Mouse (Mus musculus): ENCODE results near the gene Thsd7a. TPM values are rescaled to one million over a fixed set of nuclear protein-coding genes. Genes with fewer than 3 reads are reported as not detected.

Thsd7a gene
- polyA plus RNA-seq, 1 experiment from 2014 or later: 5.1 TPM

DNA sequence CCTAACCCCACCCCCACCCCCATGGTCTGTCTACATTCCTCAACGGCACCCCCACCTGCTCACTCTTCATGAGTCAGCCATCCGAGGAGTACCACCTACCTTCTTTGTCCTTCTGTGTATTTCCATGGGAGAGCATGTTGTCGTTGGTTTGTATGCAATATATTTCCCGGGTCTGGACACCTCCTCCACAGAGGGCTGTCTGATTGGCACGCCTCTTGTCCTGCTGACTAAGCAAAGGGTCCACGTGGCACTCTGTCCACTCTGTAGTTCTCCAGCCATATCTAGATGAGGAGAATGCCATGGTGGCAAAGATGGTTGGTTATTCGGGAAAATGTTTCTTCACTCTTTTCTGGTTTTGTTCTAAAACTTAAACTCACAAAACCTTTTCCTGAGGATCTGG, 248.3 kb downstream of the Thsd7a start:
- Histone ChIP-seq H3K4me1 (ENCODE audit: control insufficient read depth, insufficient read depth, low read length) (no peaks in the 10 kb centered on the region), H3K9ac (ENCODE audit: low read depth, low read length) (no peak overlapping the region), H3K27ac (ENCODE audit: low read depth, low read length) (no peak overlapping the region), H3K9me3 (ENCODE audit: control insufficient read depth, low read length) (no peaks in the 10 kb centered on the region), H3K4me3 (ENCODE audit: low read length) (no peak overlapping the region), H3K36me3 (ENCODE audit: control insufficient read depth, insufficient read depth, low read length) (no peaks in the 10 kb centered on the region), H3K4me2 (replicated peaks; ENCODE audit: low read depth, low read length) (no peak overlapping the region), H3K27me3 (ENCODE audit: control insufficient read depth, insufficient read depth, low read length) (no peaks in the 10 kb centered on the region)
- ATAC-seq (ENCODE audit: low FRiP score, low TSS enrichment): no peak
- WGBS: 81% methylated on average over 7 of the region's 7 CpGs

DNA sequence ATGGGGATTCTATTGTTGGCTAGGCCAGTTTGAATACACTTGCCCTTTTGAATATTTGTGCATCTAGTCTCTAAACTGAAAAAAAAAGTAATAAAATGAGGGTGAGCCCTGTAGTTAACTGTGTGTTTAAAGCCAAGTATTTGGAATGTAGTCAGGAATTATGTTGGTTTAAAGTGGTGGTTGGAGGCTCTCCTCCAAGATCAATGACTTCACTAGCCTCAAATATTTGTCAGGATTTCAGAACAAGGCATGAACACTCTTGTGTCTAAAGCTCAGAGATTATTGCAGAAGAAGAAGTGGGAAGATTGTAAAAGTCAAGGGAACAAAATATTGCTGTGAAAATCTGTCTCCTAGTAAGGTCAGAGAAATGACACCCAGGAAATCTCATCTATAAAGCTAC, 249.3 kb downstream of the Thsd7a start:
- Histone ChIP-seq H3K36me3 (ENCODE audit: control insufficient read depth, insufficient read depth, low read length) (no peaks in the 10 kb centered on the region), H3K27me3 (ENCODE audit: control insufficient read depth, insufficient read depth, low read length) (no peaks in the 10 kb centered on the region), H3K4me2 (replicated peaks; ENCODE audit: low read depth, low read length) (no peak overlapping the region), H3K9me3 (ENCODE audit: control insufficient read depth, low read length) (no peaks in the 10 kb centered on the region), H3K4me1 (ENCODE audit: control insufficient read depth, insufficient read depth, low read length) (no peaks in the 10 kb centered on the region), H3K4me3 (ENCODE audit: low read length) (no peak overlapping the region), H3K9ac (ENCODE audit: low read depth, low read length) (no peak overlapping the region), H3K27ac (ENCODE audit: low read depth, low read length) (no peak overlapping the region)
- ATAC-seq (ENCODE audit: low FRiP score, low TSS enrichment): no peak

- Histone ChIP-seq H3K4me2 (replicated peaks; ENCODE audit: low read depth, low read length) (no peak overlapping the region), H3K27ac (ENCODE audit: low read depth, low read length) (no peak overlapping the region), H3K36me3 (ENCODE audit: control insufficient read depth, insufficient read depth, low read length) (no peaks in the 10 kb centered on the region), H3K4me1 (ENCODE audit: control insufficient read depth, insufficient read depth, low read length) (no peaks in the 10 kb centered on the region), H3K27me3 (ENCODE audit: control insufficient read depth, insufficient read depth, low read length) (no peaks in the 10 kb centered on the region), H3K9ac (ENCODE audit: low read depth, low read length) (no peak overlapping the region), H3K4me3 (ENCODE audit: low read length) (no peak overlapping the region), H3K9me3 (ENCODE audit: control insufficient read depth, low read length) (no peaks in the 10 kb centered on the region)
- WGBS: 83% methylated on average over 1 of the region's 1 CpGs
- no peak for ATAC-seq (ENCODE audit: low FRiP score, low TSS enrichment)
Observed at GRCm38 (mm10) chr6:12493571-12493970, 255.6 kb downstream of the Thsd7a start.

- Histone ChIP-seq H3K36me3 (ENCODE audit: control insufficient read depth, insufficient read depth, low read length) (no peaks in the 10 kb centered on the region), H3K9me3 (ENCODE audit: control insufficient read depth, low read length) (no peaks in the 10 kb centered on the region), H3K27me3 (ENCODE audit: control insufficient read depth, insufficient read depth, low read length) (no peaks in the 10 kb centered on the region), H3K4me3 (ENCODE audit: low read length) (no peak overlapping the region), H3K4me2 (replicated peaks; ENCODE audit: low read depth, low read length) (no peak overlapping the region), H3K4me1 (ENCODE audit: control insufficient read depth, insufficient read depth, low read length) (no peaks in the 10 kb centered on the region), H3K27ac (ENCODE audit: low read depth, low read length) (no peak overlapping the region), H3K9ac (ENCODE audit: low read depth, low read length) (no peak overlapping the region)
- WGBS: 68% methylated on average over 1 of the region's 1 CpGs
- no peak for ATAC-seq (ENCODE audit: low FRiP score, low TSS enrichment)
Observed at GRCm38 (mm10) chr6:12488882-12489281, 260.3 kb downstream of the Thsd7a start.

DNA sequence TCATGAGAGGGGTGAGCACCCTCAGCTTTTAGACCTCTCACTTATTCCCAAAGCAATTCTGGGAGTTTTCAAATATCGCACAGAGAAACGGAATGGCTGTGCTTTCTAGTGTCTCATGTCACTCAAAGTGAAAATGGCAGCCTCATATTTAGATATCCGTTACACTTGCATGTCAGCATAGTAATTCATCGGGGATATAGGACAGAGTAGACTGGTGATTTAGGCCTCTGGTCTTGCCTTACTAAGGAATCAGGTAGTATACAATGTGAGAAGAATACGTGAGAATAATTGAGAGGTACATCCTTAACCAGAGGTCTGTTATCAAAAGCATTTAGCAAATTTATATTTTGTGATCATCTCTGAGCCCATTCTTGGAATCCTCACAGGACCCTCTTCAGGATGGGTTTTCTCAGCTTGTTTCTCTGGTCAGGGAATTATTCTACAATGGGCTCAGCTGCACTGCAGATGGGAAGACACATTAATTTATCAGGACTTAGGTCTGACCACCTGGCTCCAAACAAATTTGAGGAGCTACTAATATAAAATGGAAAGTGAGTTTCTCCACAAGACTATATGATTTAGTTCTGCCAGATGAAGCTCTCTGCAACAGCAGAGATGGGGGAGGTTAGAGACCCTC, 267.6 kb downstream of the Thsd7a start:
- ATAC-seq (ENCODE audit: low FRiP score, low TSS enrichment): no peak
- no peak overlapping the region for H3K27ac ChIP-seq (ENCODE audit: low read depth, low read length)
- 90% methylated on average over 5 of the region's 5 CpGs for WGBS

DNA sequence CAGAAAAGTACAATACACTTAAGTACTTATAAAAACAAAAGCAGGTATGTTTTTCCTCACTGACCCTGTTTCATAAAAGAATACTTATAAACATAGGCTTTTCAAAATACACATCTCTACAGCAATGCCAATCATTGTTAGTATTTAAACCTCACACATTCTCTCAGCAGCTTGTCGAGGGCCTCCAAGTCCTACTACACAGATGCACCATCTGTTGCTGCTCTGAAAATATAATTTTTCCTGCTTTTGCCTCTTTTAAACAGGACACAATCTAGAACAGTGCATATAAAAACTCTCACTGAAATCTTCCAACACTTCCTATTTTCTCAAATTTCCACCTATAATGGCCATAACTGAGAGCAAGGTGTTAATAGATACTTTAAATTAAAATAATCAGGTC, 270.9 kb downstream of the Thsd7a start:
- WGBS: 74% methylated on average over 1 of the region's 1 CpGs
- Histone ChIP-seq H3K36me3 (ENCODE audit: control insufficient read depth, insufficient read depth, low read length) (no peaks in the 10 kb centered on the region), H3K9me3 (ENCODE audit: control insufficient read depth, low read length) (no peaks in the 10 kb centered on the region), H3K27me3 (ENCODE audit: control insufficient read depth, insufficient read depth, low read length) (no peaks in the 10 kb centered on the region), H3K9ac (ENCODE audit: low read depth, low read length) (no peak overlapping the region), H3K4me3 (ENCODE audit: low read length) (no peak overlapping the region), H3K4me2 (replicated peaks; ENCODE audit: low read depth, low read length) (no peak overlapping the region), H3K4me1 (ENCODE audit: control insufficient read depth, insufficient read depth, low read length) (no peaks in the 10 kb centered on the region), H3K27ac (ENCODE audit: low read depth, low read length) (no peak overlapping the region)
- no peak for ATAC-seq (ENCODE audit: low FRiP score, low TSS enrichment)

More for the DNA sequence above, 267.6 kb downstream of the Thsd7a start:
- Histone ChIP-seq H3K9me3 (ENCODE audit: control insufficient read depth, low read length) (no peaks in the 10 kb centered on the region), H3K4me3 (ENCODE audit: low read length) (no peak overlapping the region), H3K4me2 (replicated peaks; ENCODE audit: low read depth, low read length) (no peak overlapping the region), H3K27me3 (ENCODE audit: control insufficient read depth, insufficient read depth, low read length) (no peaks in the 10 kb centered on the region), H3K9ac (ENCODE audit: low read depth, low read length) (no peak overlapping the region), H3K36me3 (ENCODE audit: control insufficient read depth, insufficient read depth, low read length) (no peaks in the 10 kb centered on the region), H3K4me1 (ENCODE audit: control insufficient read depth, insufficient read depth, low read length) (no peaks in the 10 kb centered on the region)

- no peak overlapping the region for H3K4me2 ChIP-seq (replicated peaks; ENCODE audit: low read depth, low read length)
- H3K36me3 ChIP-seq (ENCODE audit: control insufficient read depth, insufficient read depth, low read length): no peaks in the 10 kb centered on the region
- H3K4me1 ChIP-seq (ENCODE audit: control insufficient read depth, insufficient read depth, low read length): no peaks in the 10 kb centered on the region
- no peaks in the 10 kb centered on the region for H3K27me3 ChIP-seq (ENCODE audit: control insufficient read depth, insufficient read depth, low read length)
- no peak overlapping the region for H3K4me3 ChIP-seq (ENCODE audit: low read length)
- H3K9ac ChIP-seq (ENCODE audit: low read depth, low read length): no peak overlapping the region
- no peak overlapping the region for H3K27ac ChIP-seq (ENCODE audit: low read depth, low read length)
- ATAC-seq (ENCODE audit: low FRiP score, low TSS enrichment): no peak
- WGBS: 80% methylated on average over 2 of the region's 2 CpGs
- no peaks in the 10 kb centered on the region for H3K9me3 ChIP-seq (ENCODE audit: control insufficient read depth, low read length)
Observed at GRCm38 (mm10) chr6:12470935-12471334, 278.3 kb downstream of the Thsd7a start.

DNA sequence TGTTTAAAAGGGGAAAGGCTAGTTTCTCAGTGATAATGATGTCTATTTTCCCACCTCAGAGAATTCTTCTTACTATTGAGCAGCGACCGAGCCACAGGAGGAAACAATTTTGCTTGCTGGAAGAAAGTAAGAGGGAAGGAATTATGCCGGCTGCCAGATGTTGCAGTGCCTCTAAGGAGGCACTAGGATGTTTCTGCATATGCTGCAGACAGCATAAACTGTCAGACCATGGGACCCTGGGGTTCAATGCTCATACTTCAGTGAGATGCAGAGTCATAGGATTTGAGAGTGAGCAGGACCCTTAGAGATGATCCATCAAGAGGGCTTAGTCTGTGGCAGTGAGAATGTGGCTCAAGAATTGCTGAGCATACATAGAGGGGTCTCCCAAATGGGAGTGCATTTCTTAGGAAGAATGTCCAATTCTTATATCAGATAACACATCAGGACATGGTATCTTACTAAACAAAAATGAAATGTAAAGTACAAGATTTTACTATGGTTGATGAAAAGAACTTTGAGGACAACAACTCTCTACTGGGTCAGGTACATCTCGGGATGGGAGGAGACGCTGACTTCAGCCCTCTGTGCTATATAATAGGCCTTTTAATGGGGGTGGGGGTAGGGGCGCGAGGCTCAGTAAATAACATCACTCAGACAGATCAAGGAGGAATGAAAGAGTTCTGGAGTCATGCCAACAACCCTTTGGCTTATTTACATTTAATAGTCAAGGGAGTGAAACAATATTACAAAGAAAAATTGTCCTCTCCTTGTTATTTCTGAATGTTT, 281.7 kb downstream of the Thsd7a start:
- H3K4me3 ChIP-seq (ENCODE audit: low read length): no peak overlapping the region
- ATAC-seq (ENCODE audit: low FRiP score, low TSS enrichment): no peak
- no peak overlapping the region for H3K9ac ChIP-seq (ENCODE audit: low read depth, low read length)
- WGBS: 67% methylated on average over 7 of the region's 7 CpGs
- no peaks in the 10 kb centered on the region for H3K27me3 ChIP-seq (ENCODE audit: control insufficient read depth, insufficient read depth, low read length)
- H3K4me1 ChIP-seq (ENCODE audit: control insufficient read depth, insufficient read depth, low read length): no peaks in the 10 kb centered on the region
- H3K4me2 ChIP-seq (replicated peaks; ENCODE audit: low read depth, low read length): no peak overlapping the region
- H3K9me3 ChIP-seq (ENCODE audit: control insufficient read depth, low read length): no peaks in the 10 kb centered on the region
- H3K27ac ChIP-seq (ENCODE audit: low read depth, low read length): no peak overlapping the region
- no peaks in the 10 kb centered on the region for H3K36me3 ChIP-seq (ENCODE audit: control insufficient read depth, insufficient read depth, low read length)

DNA sequence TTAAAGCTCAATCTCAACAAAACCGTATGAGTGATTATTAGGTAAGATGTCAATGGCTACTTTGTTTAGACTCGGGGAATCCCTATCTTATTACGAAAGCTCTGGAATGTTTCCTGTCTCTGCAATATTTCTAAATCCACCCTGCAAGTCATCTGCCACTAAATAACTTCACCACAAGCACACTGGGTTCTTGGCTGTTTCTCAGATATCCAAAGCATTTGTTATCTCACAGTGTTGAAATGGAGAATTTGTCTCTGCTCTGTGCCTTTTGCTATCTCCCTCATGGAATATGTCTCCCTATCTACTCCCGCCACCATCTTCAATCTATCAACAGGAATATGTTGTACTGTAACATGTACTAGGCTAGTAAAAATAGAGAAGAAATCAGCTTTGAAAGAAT, 290.4 kb downstream of the Thsd7a start:
- no peak overlapping the region for H3K27ac ChIP-seq (ENCODE audit: low read depth, low read length)
- 90% methylated on average over 4 of the region's 4 CpGs for WGBS
- no peaks in the 10 kb centered on the region for H3K36me3 ChIP-seq (ENCODE audit: control insufficient read depth, insufficient read depth, low read length)
- H3K4me1 ChIP-seq (ENCODE audit: control insufficient read depth, insufficient read depth, low read length): no peaks in the 10 kb centered on the region
- ATAC-seq (ENCODE audit: low FRiP score, low TSS enrichment): no peak
- no peak overlapping the region for H3K9ac ChIP-seq (ENCODE audit: low read depth, low read length)
- H3K4me3 ChIP-seq (ENCODE audit: low read length): no peak overlapping the region
- H3K4me2 ChIP-seq (replicated peaks; ENCODE audit: low read depth, low read length): no peak overlapping the region
- H3K9me3 ChIP-seq (ENCODE audit: control insufficient read depth, low read length): no peaks in the 10 kb centered on the region
- no peaks in the 10 kb centered on the region for H3K27me3 ChIP-seq (ENCODE audit: control insufficient read depth, insufficient read depth, low read length)
